In the genomic region with DNA sequence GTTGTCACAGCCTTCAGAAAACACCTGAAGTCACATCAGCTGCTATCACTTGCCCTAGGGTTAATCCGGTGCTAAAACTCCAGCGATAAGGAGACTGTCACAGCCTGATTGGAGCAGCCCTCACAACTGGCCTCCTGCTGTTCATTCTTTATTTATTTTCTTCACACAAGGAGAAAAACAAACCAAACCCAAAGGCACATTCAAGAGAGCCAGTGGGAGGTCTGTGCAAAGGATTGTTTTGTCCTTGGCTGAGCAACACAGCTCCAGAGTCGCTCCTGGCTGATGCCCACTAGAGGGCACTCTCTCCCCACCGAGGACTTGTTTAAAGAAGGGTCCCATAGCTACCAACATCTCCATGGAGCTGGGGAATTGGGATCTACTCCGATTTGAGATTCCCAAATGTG, we compare ENCODE assay signal across 8 mouse cellular contexts.
DNase-seq lines count a peak whose midpoint lies in the region; ATAC-seq and TF ChIP-seq lines count a peak whose summit lies in the region.

No protein-coding gene starts in this region.

- H3K9ac ChIP-seq in forebrain, postnatal 0 days, result 0 out of 2 replicates have a peak overlapping the region, but pooled peaks have one; percentile 22

- TF ChIP-seq CTCF in cerebellum, adult 2 months (IDR thresholded peaks at IDR 0.05; ENCODE audit: borderline replicate concordance, insufficient read depth, low read depth, low read length), result peak; percentile 95
- peak; percentile 97 for TF ChIP-seq CTCF in forebrain, postnatal 0 days (IDR thresholded peaks at IDR 0.05; ENCODE audit: low read depth)
- peak; percentile 93 for TF ChIP-seq CTCF in lung, adult 2 months (IDR thresholded peaks at IDR 0.05; ENCODE audit: insufficient read depth, low read length)

- peak; percentile 95 for DNase-seq in R1 (ENCODE audit: low read depth, low spot score)
- DNase-seq in cerebellum, adult 2 months, result peak; percentile 69 to 72
- DNase-seq in forebrain, postnatal 0 days, result peak; percentile 93
- DNase-seq in heart, postnatal 36 days, result peak; percentile 75 to 76
- peak; percentile 70 to 89 for DNase-seq in layer of hippocampus, adult 18-20 months (ENCODE audit: low spot score in 2 of 2)
- peak; percentile 68 for DNase-seq in lung, adult 2 months
- DNase-seq in ovary, postnatal 36 days (ENCODE audit: low spot score), result peak; percentile 67
- no peak for DNase-seq in T-cell, adult 2 months (ENCODE audit: low spot score)

- no peak overlapping the region for H3K27ac ChIP-seq in cerebellum, adult 2 months (ENCODE audit: insufficient read depth, low read length)
- H3K27ac ChIP-seq in forebrain, postnatal 0 days (ENCODE audit: low read depth, low read length), result peak overlapping the region; percentile 45; the same call in 1 of the 2 replicates

- no peak for TF ChIP-seq POLR2A in cerebellum, adult 2 months (IDR thresholded peaks at IDR 0.05; ENCODE audit: borderline replicate concordance, insufficient read depth, low read length)
- TF ChIP-seq POLR2A in lung, adult 2 months (IDR thresholded peaks at IDR 0.05; ENCODE audit: borderline replicate concordance, extremely low read depth, low read depth, low read length), result no peak

- no peaks in the 10 kb centered on the region for H3K9me3 ChIP-seq in forebrain, postnatal 0 days (ENCODE audit: low read length)

- peak overlapping the region; percentile 17 for H3K4me2 ChIP-seq in forebrain, postnatal 0 days (ENCODE audit: low read depth)

- 14% methylated on average over 5 of the region's 5 CpGs for WGBS in cerebellum, adult 2 months
- WGBS in forebrain, postnatal 0 days, result 3% methylated on average over 5 of the region's 5 CpGs
- WGBS in lung, adult 2 months, result 13% methylated on average over 5 of the region's 5 CpGs

- H3K36me3 ChIP-seq in forebrain, postnatal 0 days (ENCODE audit: insufficient read depth), result peaks cover 6% of the 10 kb centered on the region

- peak; percentile 92 for ATAC-seq in forebrain, postnatal 0 days

- intact Hi-C loops in heart, postnatal 36 days (cut with DNase I), result loop anchor here (1.0 to 5.0 kb wide), 7 partner anchors 109 to 1243 kb away; no protein-coding TSS in a partner anchor

- H3K4me1 ChIP-seq in cerebellum, adult 2 months (ENCODE audit: control insufficient read depth, insufficient read depth, low read length), result peaks cover 4% of the 10 kb centered on the region
- peaks cover 25% of the 10 kb centered on the region for H3K4me1 ChIP-seq in forebrain, postnatal 0 days (ENCODE audit: insufficient read depth)
- peaks cover 3% of the 10 kb centered on the region; the same call in 1 of the 2 replicates for H3K4me1 ChIP-seq in lung, adult 2 months (ENCODE audit: control insufficient read depth, insufficient read depth, low read length)

- no peaks in the 10 kb centered on the region for H3K27me3 ChIP-seq in cerebellum, adult 2 months (ENCODE audit: control insufficient read depth, insufficient read depth, low read length)
- no peaks in the 10 kb centered on the region for H3K27me3 ChIP-seq in forebrain, postnatal 0 days (ENCODE audit: insufficient read depth, low read length)

- no peak overlapping the region for H3K4me3 ChIP-seq in cerebellum, adult 2 months (replicated peaks; ENCODE audit: insufficient read depth, low read depth, low read length)
- H3K4me3 ChIP-seq in forebrain, postnatal 0 days (ENCODE audit: low read depth, low read length), result no peak overlapping the region
- no peak overlapping the region for H3K4me3 ChIP-seq in lung, adult 2 months (replicated peaks; ENCODE audit: extremely low read depth, low read depth, low read length)
